ENCODE assay signal across 8 mouse cellular contexts in the genomic region with DNA sequence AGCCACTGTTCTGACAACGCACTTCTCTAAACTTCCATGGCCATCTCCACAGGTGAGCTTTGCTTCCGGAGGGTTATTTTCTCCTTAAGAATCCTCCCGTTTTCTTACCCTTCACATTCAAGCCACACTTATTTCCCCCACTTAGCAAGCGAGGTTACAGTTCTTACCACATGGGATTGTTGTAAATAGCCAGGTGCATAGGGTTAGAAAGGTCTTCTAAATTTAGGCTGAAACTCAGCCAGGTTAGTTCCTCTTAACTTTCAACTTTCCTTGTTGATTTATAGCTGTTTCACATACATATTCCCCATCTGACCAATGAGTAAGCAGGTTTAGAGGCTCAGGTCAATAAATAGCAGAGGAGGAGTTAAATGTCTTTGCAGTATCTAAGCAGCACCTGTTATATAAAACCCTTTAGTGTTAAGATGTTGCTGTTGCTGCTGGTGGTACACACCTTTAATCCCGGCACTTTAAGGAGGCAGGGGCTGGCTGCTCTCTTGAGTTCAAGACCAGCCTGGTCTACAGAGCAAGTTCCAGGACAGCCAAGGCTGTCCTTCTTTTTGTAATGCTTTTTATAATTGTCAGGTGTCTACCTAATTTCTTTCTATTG. TPM values are rescaled to one million over a fixed set of nuclear protein-coding genes. Genes with fewer than 3 reads are reported as not detected.
DNase-seq lines count a peak whose midpoint lies in the region; ATAC-seq and TF ChIP-seq lines count a peak whose summit lies in the region.

No protein-coding gene starts in this region.

- no peaks in the 10 kb centered on the region for H3K9me3 ChIP-seq in hindbrain, embryonic 10.5 days
- no peaks in the 10 kb centered on the region for H3K9me3 ChIP-seq in midbrain, embryonic 11.5 days (ENCODE audit: control insufficient read depth, low read length)

- peaks cover 3% of the 10 kb centered on the region; the same call in 1 of the 2 replicates for H3K4me1 ChIP-seq in kidney, adult 2 months (ENCODE audit: control insufficient read depth, insufficient read depth, low read length)
- H3K4me1 ChIP-seq in bone marrow macrophage, adult 2 months (ENCODE audit: control insufficient read depth, insufficient read depth, low read length): peaks cover 6% of the 10 kb centered on the region; the same call in 1 of the 2 replicates
- H3K4me1 ChIP-seq in hindbrain, embryonic 10.5 days (replicated peaks): peaks cover 16% of the 10 kb centered on the region
- peaks cover 10% of the 10 kb centered on the region; the same call in 1 of the 2 replicates for H3K4me1 ChIP-seq in midbrain, embryonic 11.5 days (ENCODE audit: control insufficient read depth, insufficient read depth, low read length)

- no peak for TF ChIP-seq CTCF in kidney, adult 2 months (conservative IDR thresholded peaks at IDR 0.05; ENCODE audit: insufficient read depth, insufficient read length, low read depth, low read length)
- no peak for TF ChIP-seq CTCF in bone marrow macrophage, adult 2 months (IDR thresholded peaks at IDR 0.05; ENCODE audit: low read depth, low read length)

- ATAC-seq in midbrain, embryonic 11.5 days (ENCODE audit: low FRiP score): no peak

- 17% methylated on average over 5 of the region's 5 CpGs for WGBS in kidney, adult 2 months
- 23% methylated on average over 5 of the region's 5 CpGs for WGBS in hindbrain, embryonic 10.5 days
- 31% methylated on average over 5 of the region's 5 CpGs for WGBS in midbrain, embryonic 11.5 days

- no peak for TF ChIP-seq POLR2A in kidney, adult 2 months (IDR thresholded peaks at IDR 0.05; ENCODE audit: low read depth, low read length)
- no peak for TF ChIP-seq POLR2A in bone marrow macrophage, adult 2 months (IDR thresholded peaks at IDR 0.05; ENCODE audit: borderline replicate concordance, low read depth, low read length)

- H3K9ac ChIP-seq in midbrain, embryonic 11.5 days (ENCODE audit: low read length): peak overlapping the region; percentile 72; the same call in 1 of the 2 replicates

- peak overlapping the region; percentile 87 for H3K4me3 ChIP-seq in kidney, adult 2 months (ENCODE audit: insufficient read depth, low read depth, low read length)
- H3K4me3 ChIP-seq in bone marrow macrophage, adult 2 months (ENCODE audit: insufficient read depth, low read length): peak overlapping the region; percentile 74
- peak overlapping the region; percentile 84 for H3K4me3 ChIP-seq in hindbrain, embryonic 10.5 days
- H3K4me3 ChIP-seq in midbrain, embryonic 11.5 days (ENCODE audit: low read depth, low read length): peak overlapping the region; percentile 76

- H3K27ac ChIP-seq in kidney, adult 2 months (ENCODE audit: insufficient read depth, low read depth, low read length): no peak overlapping the region
- H3K27ac ChIP-seq in bone marrow macrophage, adult 2 months (ENCODE audit: insufficient read depth, low read depth, low read length): no peak overlapping the region
- H3K27ac ChIP-seq in hindbrain, embryonic 10.5 days: no peak overlapping the region
- no peak overlapping the region for H3K27ac ChIP-seq in midbrain, embryonic 11.5 days (ENCODE audit: low read depth, low read length)

- DNase-seq in kidney, adult 2 months: no peak
- no peak for DNase-seq in kidney, postnatal 25 days
- DNase-seq in hindbrain, embryonic 10.5 days (ENCODE audit: low spot score): no peak
- no peak for DNase-seq in midbrain, embryonic 11.5 days (ENCODE audit: low spot score, missing footprints)
- no peak for DNase-seq in adrenal gland, adult (ENCODE audit: inconsistent age in 2 of 2, low spot score in 1 of 2)
- no peak for DNase-seq in layer of hippocampus, postnatal 36 days
- no peak for DNase-seq in thymus, postnatal 25 days

- peak overlapping the region; percentile 74 for H3K4me2 ChIP-seq in midbrain, embryonic 11.5 days

- H3K27me3 ChIP-seq in kidney, adult 2 months (replicated peaks; ENCODE audit: control insufficient read depth, insufficient read depth, low read length): no peaks in the 10 kb centered on the region
- no peaks in the 10 kb centered on the region for H3K27me3 ChIP-seq in hindbrain, embryonic 10.5 days (ENCODE audit: insufficient read depth, poor library complexity, severe bottlenecking)
- H3K27me3 ChIP-seq in midbrain, embryonic 11.5 days (ENCODE audit: control insufficient read depth, insufficient read depth, low read length): no peaks in the 10 kb centered on the region

- no peaks in the 10 kb centered on the region for H3K36me3 ChIP-seq in kidney, adult 2 months (ENCODE audit: control insufficient read depth, insufficient read depth, low read length)
- peaks cover 27% of the 10 kb centered on the region for H3K36me3 ChIP-seq in hindbrain, embryonic 10.5 days
- no peaks in the 10 kb centered on the region for H3K36me3 ChIP-seq in midbrain, embryonic 11.5 days (ENCODE audit: control insufficient read depth, insufficient read depth, low read length)

RNA-seq across cellular contexts. Expression of a gene that starts 1.0 kb away (rescaled TPM):
- 34.5 and 40.7 TPM in 2 replicates for polyA plus RNA-seq in kidney, adult 2 months (2012; rRNA removed)
- polyA plus RNA-seq in bone marrow macrophage, adult 2 months (2012; ENCODE audit: insufficient read depth, insufficient read length, missing spikeins): 69.8 and 70.8 TPM in 2 replicates
- polyA plus RNA-seq in hindbrain, embryonic 10.5 days (2016; fragmentation: Nextera tagmentation; extraction: Ambion mirVana): 39.7 and 48.7 TPM in 2 replicates
- polyA plus RNA-seq in midbrain, embryonic 11.5 days (2014; fragmentation: Nextera tagmentation; extraction: Ambion mirVana): 51.6 and 52.7 TPM in 2 replicates
- 10 to 100 TPM; 57.0 to 58.5 TPM for total RNA-seq in layer of hippocampus, postnatal 36 days (2021)

RNA-seq across cellular contexts. Expression of a gene that starts 27.7 kb away (rescaled TPM):
- 0.38 and 0.92 TPM in 2 replicates for polyA plus RNA-seq in kidney, adult 2 months (2012; rRNA removed)
- polyA plus RNA-seq in bone marrow macrophage, adult 2 months (2012; ENCODE audit: insufficient read depth, insufficient read length, missing spikeins): not detected in 2 replicates
- 7.0 and 9.0 TPM in 2 replicates for polyA plus RNA-seq in hindbrain, embryonic 10.5 days (2016; fragmentation: Nextera tagmentation; extraction: Ambion mirVana)
- polyA plus RNA-seq in midbrain, embryonic 11.5 days (2014; fragmentation: Nextera tagmentation; extraction: Ambion mirVana): 5.5 and 7.0 TPM in 2 replicates
- not detected for total RNA-seq in layer of hippocampus, postnatal 36 days (2021)

RNA-seq across cellular contexts. Expression of a gene that starts 32.4 kb away (rescaled TPM):
- 9.2 and 10.0 TPM in 2 replicates for polyA plus RNA-seq in kidney, adult 2 months (2012; rRNA removed)
- polyA plus RNA-seq in bone marrow macrophage, adult 2 months (2012; ENCODE audit: insufficient read depth, insufficient read length, missing spikeins): 7.2 and 11.4 TPM in 2 replicates
- polyA plus RNA-seq in hindbrain, embryonic 10.5 days (2016; fragmentation: Nextera tagmentation; extraction: Ambion mirVana): 4.1 TPM in 2 replicates
- polyA plus RNA-seq in midbrain, embryonic 11.5 days (2014; fragmentation: Nextera tagmentation; extraction: Ambion mirVana): 6.2 and 7.0 TPM in 2 replicates
- 10 to 100 TPM; 23.0 to 26.2 TPM for total RNA-seq in layer of hippocampus, postnatal 36 days (2021)

RNA-seq across cellular contexts. Expression of a gene that starts 38.7 kb away (rescaled TPM):
- 22.0 and 23.0 TPM in 2 replicates for polyA plus RNA-seq in kidney, adult 2 months (2012; rRNA removed)
- polyA plus RNA-seq in bone marrow macrophage, adult 2 months (2012; ENCODE audit: insufficient read depth, insufficient read length, missing spikeins): 11.2 and 14.9 TPM in 2 replicates
- 21.8 and 23.0 TPM in 2 replicates for polyA plus RNA-seq in hindbrain, embryonic 10.5 days (2016; fragmentation: Nextera tagmentation; extraction: Ambion mirVana)
- 21.0 and 21.7 TPM in 2 replicates for polyA plus RNA-seq in midbrain, embryonic 11.5 days (2014; fragmentation: Nextera tagmentation; extraction: Ambion mirVana)
- total RNA-seq in layer of hippocampus, postnatal 36 days (2021): 10 to 100 TPM; 43.6 to 44.5 TPM
